Mouse (Mus musculus) duodenum, adult 2 months (tissue): Measurements from ENCODE around the gene Ciapin1. TPM values are rescaled to one million over a fixed set of nuclear protein-coding genes. Genes with fewer than 3 reads are reported as not detected.

Source experiments
- polyA plus RNA-seq: library from polyadenylated mRNA; depleted of rRNA; stranded (reverse); fragments of >200 nt; gene quantifications from 2 replicates; pipeline ENCODE4 v1.2.3, GENCODE M21; 2012; ENCODE audit warnings: low replicate concordance; rRNA removed

Ciapin1 gene
- polyA plus RNA-seq, result 77.8 and 124 TPM in 2 replicates

DNA sequence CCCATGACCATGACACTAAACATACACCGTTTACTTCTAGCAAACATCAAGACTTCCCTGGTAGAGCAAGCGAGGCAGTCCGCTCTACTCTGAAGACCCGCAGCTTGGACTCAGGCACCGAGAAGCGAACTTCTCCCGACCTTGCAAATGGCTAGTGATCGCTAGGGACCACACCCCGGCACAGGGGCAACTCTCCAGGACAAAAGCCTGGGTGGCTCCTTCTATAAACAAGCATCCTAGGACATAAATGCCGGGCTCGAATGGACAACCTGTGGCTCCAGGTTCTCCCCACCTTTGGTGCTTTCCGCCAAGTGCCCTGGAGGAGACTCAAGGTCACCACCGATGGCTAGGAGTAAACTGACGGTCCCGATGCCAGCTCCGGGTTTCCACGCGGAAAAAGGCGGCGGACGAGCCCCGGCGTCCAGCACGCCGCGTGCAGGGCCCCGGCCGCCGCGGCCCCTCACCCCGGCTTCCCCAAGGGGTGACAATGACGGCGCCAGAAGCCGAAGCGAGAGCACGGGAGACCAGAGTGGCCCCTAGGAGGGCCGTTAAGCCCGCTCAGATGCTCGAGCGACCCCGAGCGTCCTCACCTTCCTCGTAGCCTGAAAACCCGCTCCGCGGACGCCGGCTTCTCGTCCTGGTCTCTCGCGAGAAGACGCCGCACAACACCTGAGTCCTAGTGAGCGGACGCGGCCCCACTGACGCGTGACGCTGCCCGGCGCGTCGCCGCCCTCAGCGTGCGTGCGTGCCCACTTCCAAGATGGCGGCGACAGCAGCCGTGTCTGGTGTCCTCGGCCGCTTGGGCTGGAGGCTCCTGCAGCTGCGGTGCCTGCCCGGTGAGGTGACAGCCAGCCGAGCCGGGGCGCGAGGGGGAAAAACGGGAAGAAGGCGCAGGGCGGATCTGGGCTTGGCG, at the start of gene Ciapin1, which contains the start of gene Coq9:
Gene Ciapin1 (minus strand): TSS at position 697 of the 913 bp plus-strand sequence.
Gene Coq9 (plus strand): TSS at position 660 of the 913 bp plus-strand sequence.

DNA sequence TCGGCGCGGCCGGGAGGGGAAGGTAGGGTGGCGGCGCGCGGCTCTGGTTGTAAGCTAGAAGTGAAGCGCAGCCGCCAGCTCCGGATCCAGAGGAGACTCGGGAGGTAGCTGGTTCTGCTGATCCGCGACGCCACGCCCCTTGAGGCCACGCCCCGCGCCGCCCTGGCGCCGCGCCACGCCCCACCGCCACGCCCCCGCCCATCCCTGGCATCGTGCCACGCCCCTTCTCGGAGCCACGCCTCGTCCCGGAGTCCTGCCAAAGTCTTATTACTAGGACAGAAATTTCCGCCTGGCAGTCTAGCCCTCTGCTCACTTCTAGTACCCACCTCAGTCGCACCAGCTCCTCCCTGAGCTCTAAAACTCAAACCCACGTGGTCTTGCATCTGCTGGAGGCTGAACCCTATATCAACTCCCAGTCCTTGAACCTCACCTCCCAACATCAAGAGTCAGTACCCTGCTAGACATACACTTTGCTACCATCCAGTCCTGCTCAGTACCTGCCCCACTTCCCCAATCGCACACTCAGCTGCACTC, 38.1 kb upstream of the Ciapin1 start, which contains the start of gene Dok4:
Gene Dok4 (minus strand): TSS at position 134 of the 534 bp plus-strand sequence.

DNA sequence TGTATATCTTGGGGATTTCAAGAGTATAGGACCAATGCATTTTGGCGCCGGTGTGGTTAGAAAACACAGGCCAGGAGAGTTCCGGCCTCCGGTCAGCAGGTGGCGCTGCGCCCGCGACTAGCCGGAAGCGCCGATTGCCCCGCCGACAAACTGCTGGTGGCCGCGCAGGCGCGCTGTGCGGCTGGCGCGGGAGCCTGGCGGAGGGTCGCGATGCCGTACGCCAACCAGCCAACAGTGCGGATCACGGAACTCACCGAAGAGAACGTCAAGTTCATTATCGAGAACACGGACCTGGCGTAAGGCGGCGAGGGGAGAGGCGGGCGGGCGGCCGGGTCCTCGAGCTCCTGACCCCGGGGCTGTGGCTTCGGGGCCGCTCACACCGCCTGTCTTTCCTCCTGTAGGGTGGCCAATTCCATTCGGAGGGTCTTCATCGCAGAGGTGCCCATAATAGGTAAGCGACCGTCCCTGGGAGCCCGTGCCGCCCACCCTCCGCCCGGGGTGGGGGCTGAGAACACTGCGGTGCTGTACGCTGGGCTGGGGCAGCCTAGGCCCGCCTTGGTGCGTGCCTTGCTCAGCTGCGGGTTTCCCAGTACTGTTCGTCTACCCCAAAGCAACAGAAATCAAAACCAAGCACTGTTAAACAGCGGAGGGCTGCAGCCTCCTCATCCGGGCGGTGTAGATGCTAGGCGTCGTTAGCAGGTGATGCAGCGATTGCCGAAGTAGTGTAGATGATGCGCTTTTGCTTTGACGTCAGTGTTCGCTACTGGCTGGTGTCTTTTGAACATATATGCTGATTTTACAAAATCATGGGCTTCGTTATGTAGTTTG, 19.4 kb upstream of the Ciapin1 start, which contains the start of gene Polr2c:
Gene Polr2c (plus strand): TSS at position 105 of the 828 bp plus-strand sequence.

DNA sequence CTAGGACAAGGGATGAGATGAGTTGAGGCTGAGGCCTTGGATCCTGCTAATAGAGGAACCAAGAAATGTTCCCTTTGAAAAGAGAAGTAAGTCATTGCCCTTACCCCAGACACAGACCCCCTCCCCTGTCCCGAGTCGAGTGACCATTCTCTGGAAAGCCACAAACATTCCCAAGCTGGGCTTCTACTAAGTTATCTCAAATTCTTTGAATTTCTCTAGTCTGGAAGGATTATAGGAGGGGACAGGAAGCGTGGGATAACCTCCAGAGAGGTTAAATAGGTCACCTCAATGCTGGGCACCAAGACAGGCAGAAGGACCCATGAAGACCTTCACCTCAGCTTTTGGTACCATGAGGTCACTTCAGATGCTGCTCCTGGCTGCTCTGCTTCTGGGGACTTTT, 28.0 kb downstream of the Ciapin1 start, which contains the start of gene Ccl17:
Gene Ccl17 (plus strand): TSS at position 301 of the 400 bp plus-strand sequence.

DNA sequence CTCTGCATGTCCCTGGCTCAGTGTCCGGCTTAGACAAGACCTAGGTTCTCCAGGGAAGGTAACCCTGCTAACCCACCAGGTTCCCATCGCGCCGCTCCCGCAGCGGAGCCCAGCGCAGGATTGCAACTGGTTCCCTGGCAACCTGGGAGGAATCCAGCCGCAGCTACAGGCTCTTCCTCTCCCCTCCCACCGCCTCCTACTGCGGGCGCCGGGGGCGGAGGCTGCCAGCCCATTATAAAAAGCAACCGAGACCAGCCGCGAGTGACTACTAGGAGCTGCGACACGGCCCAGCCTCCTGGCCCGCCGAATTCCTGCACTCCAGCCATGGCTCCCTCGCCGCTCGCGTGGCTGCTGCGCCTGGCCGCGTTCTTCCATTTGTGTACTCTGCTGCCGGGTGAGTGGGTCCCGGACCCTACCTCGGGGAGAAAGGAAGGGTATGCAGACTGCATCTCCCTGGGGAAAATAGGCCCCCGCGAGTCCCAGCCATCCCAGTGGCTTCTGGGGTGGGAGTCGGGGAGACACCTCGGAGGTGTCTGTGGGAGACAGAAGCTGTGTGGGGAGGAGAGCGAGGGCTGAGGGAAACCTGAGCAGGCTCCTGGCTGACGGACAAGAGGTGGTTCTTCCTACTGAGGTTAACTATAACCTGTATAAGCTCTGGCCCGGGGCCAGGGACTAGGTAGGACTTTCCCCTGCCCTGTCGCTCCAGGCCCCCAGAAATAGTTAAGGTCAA, 66.1 kb downstream of the Ciapin1 start, which contains the start of gene Cx3cl1:
Gene Cx3cl1 (plus strand): TSS at position 69 of the 730 bp plus-strand sequence.

Other genes with a start within 250 kb of the Ciapin1 start
- 1.6 and 1.9 TPM in 2 replicates for gene Rspry1, start 236.4 kb downstream of the Ciapin1 start, polyA plus RNA-seq
- 23.5 and 24.4 TPM in 2 replicates for gene Fam192a, start 236.4 kb downstream of the Ciapin1 start, polyA plus RNA-seq
- gene Arl2bp, start 171.8 kb downstream of the Ciapin1 start, polyA plus RNA-seq, result 45.4 and 52.0 TPM in 2 replicates
- 48.1 and 54.6 TPM in 2 replicates for gene Pllp, start 142.1 kb downstream of the Ciapin1 start, polyA plus RNA-seq
- 1.0 and 3.1 TPM in 2 replicates for gene Ccl22, start 92.8 kb downstream of the Ciapin1 start, polyA plus RNA-seq
- 115 and 144 TPM in 2 replicates for gene Cx3cl1, start 66.3 kb downstream of the Ciapin1 start, polyA plus RNA-seq
- gene Ccl17, start 27.9 kb downstream of the Ciapin1 start, polyA plus RNA-seq, result 1.1 TPM in 1 of 2 replicates, not detected in the other
- gene Coq9, start within 50 bp of the Ciapin1 start, polyA plus RNA-seq, result 237 and 242 TPM in 2 replicates
- gene Polr2c, start 19.1 kb upstream of the Ciapin1 start, polyA plus RNA-seq, result 36.8 and 50.6 TPM in 2 replicates
- 43.2 and 98.0 TPM in 2 replicates for gene Dok4, start 38.0 kb upstream of the Ciapin1 start, polyA plus RNA-seq
- 7.1 and 8.5 TPM in 2 replicates for gene Ccdc102a, start 79.7 kb upstream of the Ciapin1 start, polyA plus RNA-seq
- gene Adgrg5, start 85.3 kb upstream of the Ciapin1 start, polyA plus RNA-seq, result 7.2 and 10.5 TPM in 2 replicates
- 29.3 and 63.5 TPM in 2 replicates for gene Adgrg1, start 136.4 kb upstream of the Ciapin1 start, polyA plus RNA-seq
- 4.8 and 5.7 TPM in 2 replicates for gene Adgrg3, start 179.3 kb upstream of the Ciapin1 start, polyA plus RNA-seq
- gene Drc7, start 216.7 kb upstream of the Ciapin1 start, polyA plus RNA-seq, result not detected in 2 replicates
- gene Katnb1, start 242.8 kb upstream of the Ciapin1 start, polyA plus RNA-seq, result 13.4 and 16.4 TPM in 2 replicates